Mouse (Mus musculus): ENCODE data around the gene Mcoln2.
A peak's percentile ranks its signal among the peaks of the same experiment; 100 is the strongest.

Gene Mcoln2

GRCm38 (mm10) chr3:146145501-146145900 is 4.1 kb upstream of the Mcoln2 start:
- DNase-seq (ENCODE audit: low spot score in 2 of 2) = no peak

GRCm38 (mm10) chr3:146146131-146146530 is 3.5 kb upstream of the Mcoln2 start:
- DNase-seq (ENCODE audit: low spot score in 2 of 2) = no peak

GRCm38 (mm10) chr3:146150058-146150400 is 396 bp downstream of the Mcoln2 start:
- no peak for DNase-seq (ENCODE audit: low spot score in 2 of 2)

GRCm38 (mm10) chr3:146150560-146150959 is 927 bp downstream of the Mcoln2 start:
- DNase-seq (ENCODE audit: low spot score in 2 of 2) = no peak

- no peak for DNase-seq (ENCODE audit: low spot score in 2 of 2)
Measured at GRCm38 (mm10) chr3:146151328-146151727, 1.7 kb downstream of the Mcoln2 start.

GRCm38 (mm10) chr3:146151755-146152154 is 2.1 kb downstream of the Mcoln2 start:
- no peak for DNase-seq (ENCODE audit: low spot score in 2 of 2)

- DNase-seq (ENCODE audit: low spot score in 2 of 2) = no peak
Measured at GRCm38 (mm10) chr3:146152348-146152747, 2.7 kb downstream of the Mcoln2 start.

GRCm38 (mm10) chr3:146152913-146153312 is 3.3 kb downstream of the Mcoln2 start:
- DNase-seq (ENCODE audit: low spot score in 2 of 2) = no peak

GRCm38 (mm10) chr3:146153862-146154611 is 4.4 kb downstream of the Mcoln2 start:
- DNase-seq (ENCODE audit: low spot score in 2 of 2) = no peak

- DNase-seq (ENCODE audit: low spot score in 2 of 2) = no peak
Measured at GRCm38 (mm10) chr3:146155628-146156576, 6.3 kb downstream of the Mcoln2 start.

GRCm38 (mm10) chr3:146156811-146157210 is 7.2 kb downstream of the Mcoln2 start:
- DNase-seq (ENCODE audit: low spot score in 2 of 2) = no peak

- no peak for DNase-seq (ENCODE audit: low spot score in 2 of 2)
Measured at GRCm38 (mm10) chr3:146158039-146158438, 8.4 kb downstream of the Mcoln2 start.

GRCm38 (mm10) chr3:146159360-146159759 is 9.7 kb downstream of the Mcoln2 start:
- DNase-seq (ENCODE audit: low spot score in 2 of 2) = no peak

GRCm38 (mm10) chr3:146162197-146162596 is 12.6 kb downstream of the Mcoln2 start:
- DNase-seq (ENCODE audit: low spot score in 2 of 2) = no peak

GRCm38 (mm10) chr3:146169356-146169755 is 19.7 kb downstream of the Mcoln2 start:
- no peak for DNase-seq (ENCODE audit: low spot score in 2 of 2)

- no peak for DNase-seq (ENCODE audit: low spot score in 2 of 2)
Measured at GRCm38 (mm10) chr3:146173030-146173429, 23.4 kb downstream of the Mcoln2 start.

GRCm38 (mm10) chr3:146174215-146174614 is 24.6 kb downstream of the Mcoln2 start:
- DNase-seq (ENCODE audit: low spot score in 2 of 2) = no peak

GRCm38 (mm10) chr3:146177295-146177694 is 27.7 kb downstream of the Mcoln2 start:
- no peak for DNase-seq (ENCODE audit: low spot score in 2 of 2)

GRCm38 (mm10) chr3:146177748-146178582 is 28.3 kb downstream of the Mcoln2 start:
- peak; percentile 68 to 78 for DNase-seq (ENCODE audit: low spot score in 2 of 2)

- no peak for DNase-seq (ENCODE audit: low spot score in 2 of 2)
Measured at GRCm38 (mm10) chr3:146180341-146180740, 30.7 kb downstream of the Mcoln2 start.

GRCm38 (mm10) chr3:146180986-146181385 is 31.4 kb downstream of the Mcoln2 start:
- DNase-seq (ENCODE audit: low spot score in 2 of 2) = peak in 1 of 2 experiments; percentile 31

All from right cerebral cortex, postnatal 36 days (tissue).